Mouse (Mus musculus): ENCODE results near the gene Vmn1r169.
"Not testable (repeated sequence)": the region's sequence is repeated elsewhere in the genome, so short reads cannot be mapped to it uniquely, and the experiment has no call there.

Vmn1r169 gene

GRCm38 (mm10) chr7:23575226-23575625 lies at the start of gene Vmn1r169:
TSS of gene Vmn1r169 (plus strand) at chr7:23575526.
- not testable (repeated sequence) for DNase-seq

- DNase-seq = not testable (repeated sequence)
These were observed 35.9 kb upstream of the Vmn1r169 start, which contains the start of gene Vmn1r168 for GRCm38 (mm10) chr7:23539432-23539831. TSS of gene Vmn1r168 (plus strand) at chr7:23539732.

GRCm38 (mm10) chr7:23605875-23606274 lies 30.5 kb downstream of the Vmn1r169 start, which contains the start of gene Vmn1r170:
TSS of gene Vmn1r170 (plus strand) at chr7:23606175.
- not testable (repeated sequence) for DNase-seq
